Mouse (Mus musculus): Measurements from ENCODE around the gene H2-T23. TPM values are rescaled to one million over a fixed set of nuclear protein-coding genes. Genes with fewer than 3 reads are reported as not detected.

Gene H2-T23
- total and polyA plus RNA-seq, 3 experiments, result 12.2 to 18.3 TPM; not detected in 1

DNA sequence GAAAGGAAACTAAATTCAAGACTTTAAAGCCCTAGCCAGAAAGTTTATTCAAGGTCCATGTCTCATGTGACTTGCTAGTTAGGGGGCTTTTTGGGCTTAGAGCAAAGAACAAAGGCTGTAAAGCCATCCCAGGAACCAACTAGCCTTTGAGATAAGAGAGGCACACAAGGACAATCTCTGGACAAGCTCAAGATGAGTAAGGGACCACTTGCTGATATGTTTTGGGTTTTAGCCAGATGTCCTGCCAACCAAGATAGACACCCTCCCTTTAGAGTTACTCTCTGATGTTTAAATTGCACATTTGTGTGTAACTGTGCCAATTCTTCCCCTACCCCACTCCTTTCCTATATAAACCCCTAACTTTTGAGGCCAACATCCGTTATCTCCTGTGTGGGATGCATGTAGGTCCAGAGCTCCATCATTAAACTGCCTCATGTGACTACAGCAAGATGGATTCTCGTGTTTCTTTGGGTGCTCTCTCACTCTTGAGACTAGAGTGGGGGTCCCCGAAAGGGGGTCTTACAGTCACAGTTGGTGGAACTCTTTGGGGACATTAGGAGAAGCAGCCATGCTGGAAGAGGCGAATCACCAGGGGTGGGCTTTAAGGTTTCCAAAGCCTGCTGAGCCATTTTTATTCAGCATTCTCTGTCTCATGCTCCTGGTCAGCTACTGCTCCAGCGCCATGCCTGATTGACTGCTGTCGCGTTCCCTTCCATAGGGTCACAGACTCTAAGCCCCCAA, 3.6 kb downstream of the H2-T23 start:
- peaks cover 45% of the 10 kb centered on the region for H3K79me2 ChIP-seq (ENCODE audit: control insufficient read depth, insufficient read depth, low read length, poor library complexity)
- peak; percentile 43 for DNase-seq (ENCODE audit: low read depth, low spot score)
- peak overlapping the region; percentile 51 for H3K27ac ChIP-seq (ENCODE audit: control insufficient read depth, low read depth, low read length)
- H3K27me3 ChIP-seq (ENCODE audit: control insufficient read depth in 1 of 2, insufficient read depth in 2 of 2, low read length in 2 of 2), result no peaks in the 10 kb centered on the region
- TF ChIP-seq TAL1 (IDR thresholded peaks at IDR 0.05; ENCODE audit: low read length), result peak; percentile 50
- TF ChIP-seq UBTF (IDR thresholded peaks at IDR 0.05; ENCODE audit: borderline replicate concordance, insufficient read depth, low read depth, low read length), result no peak
- TF ChIP-seq MAX (IDR thresholded peaks at IDR 0.05; ENCODE audit: low read length), result no peak
- 0 out of 2 replicates have a peak, but pooled peaks have one; percentile 4 for TF ChIP-seq NELFE (IDR thresholded peaks at IDR 0.05; ENCODE audit: low read depth, low read length)
- TF ChIP-seq E2F4 (IDR thresholded peaks at IDR 0.05; ENCODE audit: borderline replicate concordance, low read depth, low read length), result no peak
- TF ChIP-seq MXI1 (IDR thresholded peaks at IDR 0.05; ENCODE audit: low read depth, low read length), result no peak
- TF ChIP-seq MAFK (IDR thresholded peaks at IDR 0.05; ENCODE audit: borderline replicate concordance, low read depth, low read length), result no peak
- TF ChIP-seq TCF12 (IDR thresholded peaks at IDR 0.05; ENCODE audit: low read depth, low read length), result peak; percentile 30; the same call in 1 of the 2 replicates
- TF ChIP-seq NRF1 (IDR thresholded peaks at IDR 0.05; ENCODE audit: insufficient read depth, low read depth, low read length, poor library complexity, severe bottlenecking), result no peak
- no peak for TF ChIP-seq KAT2A (conservative IDR thresholded peaks at IDR 0.05; ENCODE audit: low read depth, low read length)
- TF ChIP-seq ZKSCAN1 (IDR thresholded peaks at IDR 0.05; ENCODE audit: low read depth, low read length), result no peak
- no peak for TF ChIP-seq ELF1 (IDR thresholded peaks at IDR 0.05; ENCODE audit: low read depth, low read length)
- no peak for TF ChIP-seq TBP (IDR thresholded peaks at IDR 0.05; ENCODE audit: low read depth, low read length)
- 0 out of 2 replicates have a peak, but pooled peaks have one; percentile 20 for TF ChIP-seq SIN3A (IDR thresholded peaks at IDR 0.05; ENCODE audit: low read length)
- TF ChIP-seq USF1 (IDR thresholded peaks at IDR 0.05; ENCODE audit: low read depth, low read length), result no peak
- no peak for TF ChIP-seq POLR2A (IDR thresholded peaks at IDR 0.05; ENCODE audit: control insufficient read depth in 1 of 2, insufficient read depth in 1 of 2, low read depth in 1 of 2, low read length in 2 of 2, poor library complexity in 1 of 2)
- no peak for TF ChIP-seq HCFC1 (IDR thresholded peaks at IDR 0.05; ENCODE audit: low read depth, low read length)
- TF ChIP-seq SMC3 (IDR thresholded peaks at IDR 0.05; ENCODE audit: low read depth, low read length), result no peak
- TF ChIP-seq POLR2AphosphoS5 (IDR thresholded peaks at IDR 0.05; ENCODE audit: borderline replicate concordance, low read depth, low read length), result no peak
- no peak for TF ChIP-seq MYC (IDR thresholded peaks at IDR 0.05; ENCODE audit: low read depth, low read length)
- TF ChIP-seq MYB (IDR thresholded peaks at IDR 0.05; ENCODE audit: low read depth, low read length), result no peak
- peak in 1 of 2 experiments; percentile 58; a peak in 3 of 4 replicates for TF ChIP-seq EP300 (IDR thresholded peaks at IDR 0.05; ENCODE audit: low read depth in 1 of 2, low read length in 2 of 2)
- no peak for TF ChIP-seq CHD1 (IDR thresholded peaks at IDR 0.05; ENCODE audit: low read depth, low read length)
- TF ChIP-seq JUND (IDR thresholded peaks at IDR 0.05; ENCODE audit: low read depth, low read length), result no peak
- TF ChIP-seq GABPA (IDR thresholded peaks at IDR 0.05; ENCODE audit: low read depth, low read length), result no peak
- no peak for TF ChIP-seq MAZ (IDR thresholded peaks at IDR 0.05; ENCODE audit: low read depth, low read length)
- TF ChIP-seq BHLHE40 (IDR thresholded peaks at IDR 0.05; ENCODE audit: borderline replicate concordance, low read depth, low read length), result no peak
- TF ChIP-seq ETS1 (IDR thresholded peaks at IDR 0.05; ENCODE audit: low read depth, low read length), result 0 out of 2 replicates have a peak, but pooled peaks have one; percentile 19
- peak; percentile 54 for TF ChIP-seq GATA1 (IDR thresholded peaks at IDR 0.05; ENCODE audit: low read depth, low read length)
- no peak for TF ChIP-seq RCOR1 (IDR thresholded peaks at IDR 0.05; ENCODE audit: low read depth, low read length)
- TF ChIP-seq ZNF384 (IDR thresholded peaks at IDR 0.05; ENCODE audit: low read depth, low read length), result no peak
- TF ChIP-seq POLR2AphosphoS2 (IDR thresholded peaks at IDR 0.05; ENCODE audit: low read length), result no peak
- TF ChIP-seq USF2 (IDR thresholded peaks at IDR 0.05; ENCODE audit: borderline replicate concordance in 1 of 2, insufficient read depth in 1 of 2, low read depth in 1 of 2, low read length in 2 of 2), result no peak
- no peak overlapping the region for H3K4me3 ChIP-seq (ENCODE audit: control insufficient read depth in 1 of 2, insufficient read depth in 1 of 2, low read depth in 2 of 2, low read length in 2 of 2)
- H3K4me1 ChIP-seq (ENCODE audit: control insufficient read depth in 1 of 2, insufficient read depth in 2 of 2, low read length in 2 of 2), result peaks cover 24 to 38% of the 10 kb centered on the region in 2 experiments
- H3K9ac ChIP-seq (ENCODE audit: control insufficient read depth, low read depth, low read length, poor library complexity, severe bottlenecking), result no peak overlapping the region
- peaks cover 2 to 38% of the 10 kb centered on the region in 2 experiments; a peak in 3 of 4 replicates for H3K36me3 ChIP-seq (ENCODE audit: control insufficient read depth in 1 of 2, insufficient read depth in 2 of 2, low read length in 2 of 2)
- H3K9me3 ChIP-seq (replicated peaks; ENCODE audit: insufficient read depth, low read length), result no peaks in the 10 kb centered on the region

Measured in MEL (cell line).